Mouse (Mus musculus): ENCODE data around the gene Cep85l. TPM values are rescaled to one million over a fixed set of nuclear protein-coding genes. Genes with fewer than 3 reads are reported as not detected.

Gene Cep85l
- polyA plus RNA-seq, 1 experiment from 2014 or later, result 3.3 TPM

GRCm38 (mm10) chr10:53367265-53367664, 12.5 kb downstream of the Cep85l start:
- no peak for ATAC-seq
- ChIA-PET CTCF (interaction anchor here (1.1 to 1.4 kb wide), 2 partner anchors 8 to 142 kb away, joined by 3 to 4 read pairs; no protein-coding TSS in a partner anchor), POLR2A (no interaction called here)
- in situ Hi-C loops (cut with MboI; ENCODE audit: low pct_unique_long_range_greater_than_20kb), result no loop called here
- no peaks in the 10 kb centered on the region for H3K27me3 ChIP-seq
- TF ChIP-seq CTCF (IDR thresholded peaks at IDR 0.05), result no peak
- DNase-seq (ENCODE audit: low read depth, low spot score), result no peak

DNA sequence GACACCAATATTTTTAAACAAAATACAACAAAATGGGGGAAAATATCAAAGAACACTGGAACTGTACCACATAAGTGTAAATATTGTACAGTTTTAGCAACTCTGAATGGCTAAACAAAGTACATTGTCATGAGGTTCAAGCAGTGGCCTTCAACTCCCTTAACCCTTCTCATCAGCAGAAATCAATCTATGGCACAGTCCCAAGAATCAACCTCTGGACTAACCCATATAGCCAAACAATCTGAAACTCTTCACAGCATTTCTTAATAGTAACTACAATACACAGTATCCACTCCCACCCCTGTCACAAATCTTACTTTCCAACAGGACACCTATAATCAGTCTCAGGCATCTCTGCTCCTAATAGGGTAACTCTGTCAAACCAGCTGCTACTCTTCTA, 15.4 kb downstream of the Cep85l start:
- ATAC-seq (no peak), DNase-seq (ENCODE audit: low read depth, low spot score) (no peak)
- no peak for TF ChIP-seq CTCF (IDR thresholded peaks at IDR 0.05)
- ChIA-PET CTCF (interaction anchor here (2.8 kb wide), 1 partner anchor 10 kb away, joined by 8 read pairs; no protein-coding TSS in a partner anchor), POLR2A (no interaction called here)
- in situ Hi-C loops (cut with MboI; ENCODE audit: low pct_unique_long_range_greater_than_20kb), result no loop called here
- H3K27me3 ChIP-seq, result no peaks in the 10 kb centered on the region

- in situ Hi-C loops (cut with MboI; ENCODE audit: low pct_unique_long_range_greater_than_20kb), result no loop called here
- no peak for TF ChIP-seq CTCF (IDR thresholded peaks at IDR 0.05)
- H3K27me3 ChIP-seq, result no peaks in the 10 kb centered on the region
- POLR2A ChIA-PET, result no interaction called here
- CTCF ChIA-PET, result interaction anchor here (0.9 to 1.4 kb wide), 4 partner anchors 8 to 150 kb away, joined by 3 to 5 read pairs (median 3); no protein-coding TSS in a partner anchor
- ATAC-seq (no peak), DNase-seq (ENCODE audit: low read depth, low spot score) (no peak)
These were observed 20.7 kb downstream of the Cep85l start for GRCm38 (mm10) chr10:53359016-53359415.

- H3K27me3 ChIP-seq, result no peaks in the 10 kb centered on the region
- CTCF ChIA-PET, result interaction anchor here (0.7 to 1.6 kb wide), 4 partner anchors 12 to 157 kb away, joined by 3 to 4 read pairs (median 4); no protein-coding TSS in a partner anchor
- DNase-seq (ENCODE audit: low read depth, low spot score) (no peak), ATAC-seq (no peak)
- in situ Hi-C loops (cut with MboI; ENCODE audit: low pct_unique_long_range_greater_than_20kb), result loop anchor here (5.0 kb wide), 1 partner anchor 154 kb away; no protein-coding TSS in a partner anchor
- POLR2A ChIA-PET, result no interaction called here
- TF ChIP-seq CTCF (IDR thresholded peaks at IDR 0.05), result no peak
These were observed 26.1 kb downstream of the Cep85l start for GRCm38 (mm10) chr10:53353665-53354064.

DNA sequence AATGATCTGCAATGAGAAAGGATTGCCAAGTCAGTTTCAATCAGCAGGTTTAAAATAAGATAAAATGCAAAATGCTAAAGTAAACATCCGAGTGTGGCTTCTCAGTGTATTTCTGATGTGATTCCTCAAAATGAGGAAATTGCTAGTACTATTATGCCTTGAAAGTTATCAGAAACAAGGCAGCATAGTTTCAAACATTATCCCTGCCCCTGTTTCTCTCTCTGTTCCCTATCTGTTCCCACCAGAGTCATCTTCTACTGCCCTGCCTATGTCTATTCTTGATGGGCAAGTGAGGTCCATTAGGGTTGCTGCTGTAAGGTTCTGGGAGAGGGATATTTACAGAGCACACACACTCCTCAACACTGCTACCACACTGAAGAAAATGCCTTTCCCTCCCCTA, 30.5 kb downstream of the Cep85l start:
- POLR2A ChIA-PET, result no interaction called here
- no peak for TF ChIP-seq CTCF (IDR thresholded peaks at IDR 0.05)
- DNase-seq (ENCODE audit: low read depth, low spot score) (no peak), ATAC-seq (no peak)
- no peaks in the 10 kb centered on the region for H3K27me3 ChIP-seq
- CTCF ChIA-PET, result interaction anchor here (0.9 to 7.3 kb wide), 6 partner anchors 8 to 177 kb away, joined by 3 to 88 read pairs (median 10); partner anchors contain the start of gene Pln
- in situ Hi-C loops (cut with MboI; ENCODE audit: low pct_unique_long_range_greater_than_20kb), result loop anchor here (10.0 kb wide), 1 partner anchor 256 kb away; no protein-coding TSS in a partner anchor

DNA sequence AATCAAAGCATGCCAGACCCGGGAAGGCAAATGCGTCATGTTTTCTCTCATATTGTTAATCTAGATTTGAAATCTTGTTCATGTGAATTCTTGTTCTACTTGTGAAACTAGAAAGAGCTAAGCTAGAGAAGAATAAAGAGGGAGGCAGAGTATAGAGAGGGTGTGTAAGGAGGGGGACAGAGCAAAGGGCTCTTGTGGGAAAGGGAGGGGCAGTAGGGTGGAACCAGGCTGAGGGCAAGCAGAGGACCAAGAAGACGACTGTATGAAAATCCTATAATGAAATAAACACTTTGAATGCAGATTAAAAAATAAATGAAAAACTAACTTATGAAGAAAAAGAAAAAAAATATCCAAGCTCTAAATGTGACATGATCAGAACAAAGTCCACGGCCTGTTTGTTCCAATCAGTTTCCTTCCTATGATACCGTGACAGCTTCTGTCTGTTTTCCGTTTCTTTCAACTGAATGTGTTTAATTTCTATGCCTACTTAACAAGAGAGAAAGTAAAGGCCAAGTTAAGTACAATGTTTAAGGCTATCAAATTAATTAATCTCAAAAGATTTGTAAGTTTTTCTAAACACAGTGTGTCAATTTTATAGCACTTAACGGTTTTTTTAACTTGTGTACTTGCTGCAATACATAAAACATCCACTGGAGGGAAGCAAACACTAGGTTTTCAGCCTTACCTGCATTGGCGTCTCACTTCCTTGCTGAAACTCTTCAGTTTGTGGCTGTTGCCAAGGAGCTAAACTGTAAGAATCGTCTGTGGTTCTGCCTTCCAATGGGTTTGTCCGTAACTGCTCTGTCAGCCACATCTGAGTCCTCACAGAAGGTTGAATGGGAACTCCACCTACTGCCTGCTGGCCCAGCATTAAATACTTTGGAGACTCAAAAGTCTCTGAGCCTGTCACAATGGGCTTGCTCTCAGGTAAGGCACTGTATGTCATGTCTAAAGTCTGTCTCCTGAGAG, 31.7 kb downstream of the Cep85l start:
- DNase-seq (ENCODE audit: low read depth, low spot score) (no peak), ATAC-seq (peak; percentile 67)
- in situ Hi-C loops (cut with MboI; ENCODE audit: low pct_unique_long_range_greater_than_20kb), result loop anchor here (10.0 kb wide), 1 partner anchor 257 kb away; no protein-coding TSS in a partner anchor
- ChIA-PET CTCF (interaction anchor here (0.6 to 7.3 kb wide), 22 partner anchors 9 to 243 kb away, joined by 3 to 88 read pairs (median 4); partner anchors contain the start of gene Pln), POLR2A (no interaction called here)
- TF ChIP-seq CTCF (IDR thresholded peaks at IDR 0.05), result peak; percentile 81
- H3K27me3 ChIP-seq, result no peaks in the 10 kb centered on the region

DNA sequence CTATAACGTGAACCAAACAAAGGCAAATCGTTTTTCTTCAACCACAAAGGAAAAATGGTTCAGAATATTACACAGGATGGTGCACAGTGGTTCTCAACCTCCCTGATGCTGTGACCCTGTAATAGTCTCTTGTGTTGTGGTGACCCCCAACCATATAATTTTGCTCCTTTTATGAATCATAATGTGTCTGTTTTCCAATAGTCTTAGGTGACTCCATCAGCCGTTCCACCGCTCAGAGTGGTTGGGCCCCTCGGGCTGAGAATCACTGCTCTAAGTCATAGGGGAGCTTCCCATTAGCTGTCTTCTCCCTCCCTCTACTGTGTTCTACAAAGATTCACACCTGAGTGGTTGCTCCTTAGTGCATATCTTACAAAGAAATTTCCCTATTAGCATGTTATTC, 32.8 kb downstream of the Cep85l start:
- CTCF ChIA-PET, result interaction anchor here (0.7 to 7.3 kb wide), 8 partner anchors 10 to 240 kb away, joined by 3 to 88 read pairs (median 3); partner anchors contain the start of gene Pln
- POLR2A ChIA-PET, result no interaction called here
- TF ChIP-seq CTCF (IDR thresholded peaks at IDR 0.05), result peak; percentile 7
- no peak for ATAC-seq
- in situ Hi-C loops (cut with MboI; ENCODE audit: low pct_unique_long_range_greater_than_20kb), result loop anchor here (10.0 kb wide), 1 partner anchor 258 kb away; no protein-coding TSS in a partner anchor
- H3K27me3 ChIP-seq, result no peaks in the 10 kb centered on the region
- DNase-seq (ENCODE audit: low read depth, low spot score), result no peak

DNA sequence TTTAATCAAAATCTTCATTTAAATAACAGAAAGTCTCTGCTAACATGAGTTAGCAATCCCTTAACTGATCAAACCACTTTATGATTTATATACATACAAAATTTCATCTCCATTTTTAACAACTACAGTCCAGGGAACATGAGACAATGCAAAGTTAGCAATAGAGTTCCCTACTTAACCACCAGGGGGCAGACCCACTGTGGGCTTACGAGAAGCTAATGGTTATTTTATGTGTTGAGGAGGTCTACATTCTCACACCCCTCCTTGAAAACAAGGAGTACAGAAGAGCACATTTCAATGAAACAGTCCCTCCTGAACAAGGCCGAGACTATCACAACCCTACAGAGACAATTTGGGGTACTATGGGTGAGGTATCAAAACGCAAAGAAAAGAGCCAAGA, 33.2 kb downstream of the Cep85l start:
- no peak for ATAC-seq
- ChIA-PET POLR2A (no interaction called here), CTCF (interaction anchor here (0.7 to 7.3 kb wide), 8 partner anchors 9 to 239 kb away, joined by 3 to 88 read pairs (median 3); partner anchors contain the start of gene Pln)
- peak; percentile 68 for TF ChIP-seq CTCF (IDR thresholded peaks at IDR 0.05)
- no peaks in the 10 kb centered on the region for H3K27me3 ChIP-seq
- DNase-seq (ENCODE audit: low read depth, low spot score), result no peak
- in situ Hi-C loops (cut with MboI; ENCODE audit: low pct_unique_long_range_greater_than_20kb), result loop anchor here (10.0 kb wide), 1 partner anchor 258 kb away; no protein-coding TSS in a partner anchor

- ChIA-PET POLR2A (interaction anchor here (0.6 kb wide), 1 partner anchor 111 kb away, joined by 4 read pairs; no protein-coding TSS in a partner anchor), CTCF (interaction anchor here (1.3 to 7.3 kb wide), 4 partner anchors 123 to 181 kb away, joined by 3 to 88 read pairs (median 7); no protein-coding TSS in a partner anchor)
- no peak for DNase-seq (ENCODE audit: low read depth, low spot score)
- ATAC-seq, result no peak
- H3K27me3 ChIP-seq, result no peaks in the 10 kb centered on the region
- in situ Hi-C loops (cut with MboI; ENCODE audit: low pct_unique_long_range_greater_than_20kb), result loop anchor here (10.0 kb wide), 1 partner anchor 259 kb away; no protein-coding TSS in a partner anchor
- TF ChIP-seq CTCF (IDR thresholded peaks at IDR 0.05), result no peak
These were observed 34.2 kb downstream of the Cep85l start for GRCm38 (mm10) chr10:53345508-53345907.

DNA sequence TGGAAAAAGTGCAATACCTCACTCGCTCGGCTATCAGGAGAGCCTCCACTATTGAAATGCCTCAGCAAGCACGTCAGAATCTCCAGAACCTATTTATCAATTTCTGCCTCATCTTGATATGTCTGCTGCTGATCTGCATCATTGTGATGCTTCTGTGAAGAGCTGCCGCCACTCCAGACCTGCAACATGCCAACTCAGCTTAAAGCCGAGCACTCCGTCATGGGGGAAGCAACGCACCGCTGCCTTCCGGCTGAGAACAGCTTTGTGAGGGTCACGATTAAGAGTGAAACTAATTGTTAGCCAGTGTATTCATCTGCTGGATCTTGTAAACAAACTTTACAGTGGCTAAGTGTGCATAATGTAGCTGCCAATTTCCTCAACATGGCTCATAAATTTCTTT, 35.9 kb downstream of the Cep85l start:
- DNase-seq (ENCODE audit: low read depth, low spot score) (no peak), ATAC-seq (no peak)
- no peaks in the 10 kb centered on the region for H3K27me3 ChIP-seq
- in situ Hi-C loops (cut with MboI; ENCODE audit: low pct_unique_long_range_greater_than_20kb), result loop anchor here (10.0 kb wide), 1 partner anchor 261 kb away; no protein-coding TSS in a partner anchor
- ChIA-PET POLR2A (no interaction called here), CTCF (interaction anchor here (0.9 to 7.3 kb wide), 8 partner anchors 19 to 256 kb away, joined by 3 to 88 read pairs (median 3); no protein-coding TSS in a partner anchor)
- no peak for TF ChIP-seq CTCF (IDR thresholded peaks at IDR 0.05)

Data from Patski (cell line).